Mouse (Mus musculus): Measurements from ENCODE around the gene Amacr. TPM values are rescaled to one million over a fixed set of nuclear protein-coding genes. Genes with fewer than 3 reads are reported as not detected.

Amacr gene
- polyA plus RNA-seq, 1 experiment from 2014 or later: 15.2 TPM

GRCm38 (mm10) chr15:11035947-11036474, 54.5 kb downstream of the Amacr start:
- no peak for ATAC-seq

GRCm38 (mm10) chr15:11036535-11037375, 55.2 kb downstream of the Amacr start:
- in situ Hi-C loops (cut with MboI; ENCODE audit: low pct_unique_long_range_greater_than_20kb): loop anchor here (5.0 to 25.0 kb wide), 3 partner anchors 286 to 926 kb away; no protein-coding TSS in a partner anchor
- POLR2A ChIA-PET: interaction anchor here (0.7 to 1.6 kb wide), 2 partner anchors 28 to 116 kb away, joined by 3 to 4 read pairs; partner anchors contain the start of gene Adamts12
- no peak for DNase-seq (ENCODE audit: low read depth, low spot score)
- TF ChIP-seq CTCF (IDR thresholded peaks at IDR 0.05): no peak
- CTCF ChIA-PET: interaction anchor here (4.6 kb wide), 1 partner anchor 343 kb away, joined by 30 read pairs; no protein-coding TSS in a partner anchor
- H3K27me3 ChIP-seq: peaks cover 52% of the 10 kb centered on the region
- no peak for ATAC-seq

More at GRCm38 (mm10) chr15:11035947-11036474, 54.5 kb downstream of the Amacr start:
- peaks cover 52% of the 10 kb centered on the region for H3K27me3 ChIP-seq
- TF ChIP-seq CTCF (IDR thresholded peaks at IDR 0.05): no peak
- in situ Hi-C loops (cut with MboI; ENCODE audit: low pct_unique_long_range_greater_than_20kb): loop anchor here (5.0 to 25.0 kb wide), 3 partner anchors 286 to 926 kb away; no protein-coding TSS in a partner anchor
- CTCF ChIA-PET: no interaction called here
- POLR2A ChIA-PET: no interaction called here
- DNase-seq (ENCODE audit: low read depth, low spot score): no peak

GRCm38 (mm10) chr15:11037376-11037695, 55.8 kb downstream of the Amacr start:
- ChIA-PET CTCF (interaction anchor here (4.6 kb wide), 1 partner anchor 343 kb away, joined by 30 read pairs; no protein-coding TSS in a partner anchor), POLR2A (interaction anchor here (0.7 to 1.6 kb wide), 2 partner anchors 27 to 116 kb away, joined by 3 to 4 read pairs; partner anchors contain the start of gene Adamts12)
- DNase-seq (ENCODE audit: low read depth, low spot score) (no peak), ATAC-seq (no peak)
- peaks cover 52% of the 10 kb centered on the region for H3K27me3 ChIP-seq
- TF ChIP-seq CTCF (IDR thresholded peaks at IDR 0.05): no peak
- in situ Hi-C loops (cut with MboI; ENCODE audit: low pct_unique_long_range_greater_than_20kb): loop anchor here (5.0 to 25.0 kb wide), 3 partner anchors 285 to 925 kb away; no protein-coding TSS in a partner anchor

- POLR2A ChIA-PET: interaction anchor here (0.7 to 1.6 kb wide), 2 partner anchors 27 to 117 kb away, joined by 3 to 4 read pairs; partner anchors contain the start of gene Adamts12
- no peak for TF ChIP-seq CTCF (IDR thresholded peaks at IDR 0.05)
- CTCF ChIA-PET: interaction anchor here (1.1 to 4.6 kb wide), 4 partner anchors 117 to 342 kb away, joined by 3 to 30 read pairs (median 3); no protein-coding TSS in a partner anchor
- peaks cover 52% of the 10 kb centered on the region for H3K27me3 ChIP-seq
- no peak for DNase-seq (ENCODE audit: low read depth, low spot score)
- in situ Hi-C loops (cut with MboI; ENCODE audit: low pct_unique_long_range_greater_than_20kb): loop anchor here (5.0 to 25.0 kb wide), 3 partner anchors 285 to 925 kb away; no protein-coding TSS in a partner anchor
- ATAC-seq: no peak
Observed at GRCm38 (mm10) chr15:11037711-11038110, 56.2 kb downstream of the Amacr start, which contains the start of gene Rxfp3. Gene Rxfp3, minus strand, starts transcription at chr15:11037991.

- CTCF ChIA-PET: interaction anchor here (0.6 to 4.6 kb wide), 7 partner anchors 30 to 342 kb away, joined by 3 to 30 read pairs (median 3); no protein-coding TSS in a partner anchor
- TF ChIP-seq CTCF (IDR thresholded peaks at IDR 0.05): peak; percentile 72
- peaks cover 51% of the 10 kb centered on the region for H3K27me3 ChIP-seq
- ATAC-seq (no peak), DNase-seq (ENCODE audit: low read depth, low spot score) (no peak)
- in situ Hi-C loops (cut with MboI; ENCODE audit: low pct_unique_long_range_greater_than_20kb): loop anchor here (5.0 to 25.0 kb wide), 3 partner anchors 284 to 924 kb away; no protein-coding TSS in a partner anchor
- POLR2A ChIA-PET: no interaction called here
Observed at GRCm38 (mm10) chr15:11038476-11038875, 56.9 kb downstream of the Amacr start.

- peaks cover 44% of the 10 kb centered on the region for H3K27me3 ChIP-seq
- ATAC-seq: no peak
- no peak for TF ChIP-seq CTCF (IDR thresholded peaks at IDR 0.05)
- no peak for DNase-seq (ENCODE audit: low read depth, low spot score)
- in situ Hi-C loops (cut with MboI; ENCODE audit: low pct_unique_long_range_greater_than_20kb): loop anchor here (25.0 kb wide), 1 partner anchor 922 kb away; no protein-coding TSS in a partner anchor
- ChIA-PET CTCF (interaction anchor here (0.9 to 4.6 kb wide), 4 partner anchors 14 to 340 kb away, joined by 3 to 30 read pairs (median 4); no protein-coding TSS in a partner anchor), POLR2A (no interaction called here)
Observed at GRCm38 (mm10) chr15:11040067-11040466, 58.5 kb downstream of the Amacr start.

GRCm38 (mm10) chr15:11041229-11041628, 59.7 kb downstream of the Amacr start:
- TF ChIP-seq CTCF (IDR thresholded peaks at IDR 0.05): no peak
- no peak for ATAC-seq
- no peak for DNase-seq (ENCODE audit: low read depth, low spot score)
- in situ Hi-C loops (cut with MboI; ENCODE audit: low pct_unique_long_range_greater_than_20kb): loop anchor here (25.0 kb wide), 1 partner anchor 921 kb away; no protein-coding TSS in a partner anchor
- CTCF ChIA-PET: interaction anchor here (4.6 kb wide), 1 partner anchor 339 kb away, joined by 30 read pairs; no protein-coding TSS in a partner anchor
- peaks cover 32% of the 10 kb centered on the region for H3K27me3 ChIP-seq
- POLR2A ChIA-PET: interaction anchor here (0.6 kb wide), 1 partner anchor 319 kb away, joined by 3 read pairs; no protein-coding TSS in a partner anchor

- peaks cover 16% of the 10 kb centered on the region for H3K27me3 ChIP-seq
- POLR2A ChIA-PET: no interaction called here
- no peak for TF ChIP-seq CTCF (IDR thresholded peaks at IDR 0.05)
- in situ Hi-C loops (cut with MboI; ENCODE audit: low pct_unique_long_range_greater_than_20kb): loop anchor here (25.0 kb wide), 1 partner anchor 919 kb away; no protein-coding TSS in a partner anchor
- CTCF ChIA-PET: interaction anchor here (0.9 kb wide), 1 partner anchor 337 kb away, joined by 3 read pairs; no protein-coding TSS in a partner anchor
- ATAC-seq: peak; percentile 73
- no peak for DNase-seq (ENCODE audit: low read depth, low spot score)
Observed at GRCm38 (mm10) chr15:11042828-11043227, 61.3 kb downstream of the Amacr start.

Other genes with a start within 250 kb of the Amacr start
- 0.05 TPM for gene C1qtnf3, start 29.4 kb upstream of the Amacr start, polyA plus RNA-seq (2021)
- not detected for gene Slc45a2, start 19.0 kb downstream of the Amacr start, polyA plus RNA-seq (2021)
- not detected for gene Rxfp3, start 56.2 kb downstream of the Amacr start, polyA plus RNA-seq (2021)
- 0.36 TPM for gene Adamts12, start 83.0 kb downstream of the Amacr start, polyA plus RNA-seq (2021)

All from Patski (cell line).